19 mouse cellular contexts compared by ENCODE assay signal in the genomic region with DNA sequence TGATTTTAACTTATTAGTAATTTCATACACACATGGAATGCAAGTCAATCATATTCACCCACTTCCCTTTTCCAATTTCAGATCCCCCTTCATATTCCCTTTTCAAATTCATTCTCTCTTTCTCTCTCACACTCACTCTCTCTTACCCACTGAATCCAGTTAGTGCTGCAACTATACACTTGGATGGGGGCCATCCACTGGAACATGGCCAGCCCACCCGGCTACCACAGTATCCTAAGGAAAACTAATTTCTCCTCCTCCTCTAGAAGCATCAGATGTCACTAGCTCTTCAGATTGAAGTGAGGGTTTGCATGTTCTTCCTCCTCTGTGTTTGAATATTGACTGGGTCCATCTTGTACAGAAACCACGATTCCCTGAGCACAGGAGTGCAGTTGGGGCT.
"Had no signal": no experiment of that assay in that cellular context is flagged by ENCODE, and none has a peak within 500 bp of the region (broad histone marks: within the 10 kb centered on the region; RNA-seq: fewer than 3 reads in every experiment).

No protein-coding gene starts in this region.

- H3K36me3 ChIP-seq: kidney, embryonic 15.5 days; liver, embryonic 13.5 days; midbrain, embryonic 10.5 days; midbrain, embryonic 13.5 days; neural tube, embryonic 13.5 days had no signal

- H3K27me3 ChIP-seq: kidney, embryonic 15.5 days; liver, embryonic 13.5 days; megakaryocyte, embryonic 14.5 days; midbrain, embryonic 13.5 days; neural tube, embryonic 13.5 days had no signal

- H3K4me2 ChIP-seq: kidney, embryonic 15.5 days; liver, embryonic 13.5 days; midbrain, embryonic 13.5 days; neural tube, embryonic 13.5 days had no signal

- H3K4me3 ChIP-seq: kidney, embryonic 15.5 days; liver, embryonic 13.5 days; megakaryocyte, embryonic 14.5 days; midbrain, embryonic 10.5 days; midbrain, embryonic 13.5 days; myocyte; neural tube, embryonic 13.5 days had no signal

- H3K9me3 ChIP-seq: kidney, embryonic 15.5 days; liver, embryonic 13.5 days; megakaryocyte, embryonic 14.5 days; midbrain, embryonic 10.5 days; midbrain, embryonic 13.5 days; neural tube, embryonic 13.5 days had no signal

- ATAC-seq: lung, postnatal 0 days; midbrain, embryonic 13.5 days; midbrain, embryonic 16.5 days had no signal

- DNase-seq: kidney, adult 8-10 months; kidney, postnatal 10 days; kidney, postnatal 36 days; liver, embryonic 13.5 days; lung, adult 2 months; lung, postnatal 36 days; retina, postnatal 1 day; thymus, adult 2 months; thymus, postnatal 14 days; thymus, postnatal 4 days had no signal

- H3K9ac ChIP-seq: kidney, embryonic 15.5 days; liver, embryonic 13.5 days; midbrain, embryonic 13.5 days; neural tube, embryonic 13.5 days had no signal

- H3K4me1 ChIP-seq: kidney, embryonic 15.5 days; liver, embryonic 13.5 days; megakaryocyte, embryonic 14.5 days; midbrain, embryonic 10.5 days; midbrain, embryonic 13.5 days had no signal

- H3K27ac ChIP-seq: kidney, embryonic 15.5 days; liver, embryonic 13.5 days; midbrain, embryonic 10.5 days; midbrain, embryonic 13.5 days; neural tube, embryonic 13.5 days; stomach, postnatal 0 days had no signal
